Mouse (Mus musculus) hindbrain, embryonic 10.5 days (tissue): ENCODE data around the gene Rab36. TPM values are rescaled to one million over a fixed set of nuclear protein-coding genes. Genes with fewer than 3 reads are reported as not detected.

ENCODE experiments used
- DNase-seq: peaks from one replicate; pipeline ENCODE4 v3.0.0-alpha.2; 2017; ENCODE audit warnings: low spot score
- H3K27ac ChIP-seq: fragments of 300-500 bp; sonication (generic); 2 replicates; pipeline ENCODE4 v1.5.1; 2016; ENCODE audit warnings: mild to moderate bottlenecking, moderate library complexity
- H3K27me3 ChIP-seq: fragments of 300-500 bp; sonication (generic); 2 replicates; pipeline ENCODE4 v1.6.1; 2016; ENCODE audit warnings: mild to moderate bottlenecking; ENCODE audit not compliant: poor library complexity, insufficient read depth, severe bottlenecking
- H3K36me3 ChIP-seq: fragments of 300-500 bp; sonication (generic); 2 replicates; pipeline ENCODE4 v1.6.1; 2016; ENCODE audit warnings: mild to moderate bottlenecking, moderate library complexity
- H3K4me1 ChIP-seq: fragments of 300-500 bp; sonication (generic); replicated peaks from 2 replicates; pipeline ENCODE4 v1.6.1; 2016; ENCODE audit warnings: mild to moderate bottlenecking
- H3K4me3 ChIP-seq: fragments of 300-500 bp; sonication (generic); 2 replicates; pipeline ENCODE4 v1.5.1; 2016; ENCODE audit warnings: mild to moderate bottlenecking, moderate library complexity
- H3K9me3 ChIP-seq: fragments of 300-500 bp; sonication (generic); 2 replicates; pipeline ENCODE4 v1.6.1; 2016; ENCODE audit warnings: mild to moderate bottlenecking, moderate library complexity
- WGBS: fragments of 180-500 bp; shearing (Covaris S2); methylation state at CpG from one replicate; pipeline ENCODE4 v1.1.7; 2016; 5-methylcytosine and 5-hydroxymethylcytosine counted together
- polyA plus RNA-seq: library from polyadenylated mRNA; unstranded; fragments of >200 nt; fragmentation: Nextera tagmentation; extraction: Ambion mirVana; gene quantifications from 2 replicates; pipeline ENCODE4 v1.2.1, GENCODE M21; 2016

Gene Rab36
- polyA plus RNA-seq, 1 experiment from 2014 or later = 10.6 TPM

DNA sequence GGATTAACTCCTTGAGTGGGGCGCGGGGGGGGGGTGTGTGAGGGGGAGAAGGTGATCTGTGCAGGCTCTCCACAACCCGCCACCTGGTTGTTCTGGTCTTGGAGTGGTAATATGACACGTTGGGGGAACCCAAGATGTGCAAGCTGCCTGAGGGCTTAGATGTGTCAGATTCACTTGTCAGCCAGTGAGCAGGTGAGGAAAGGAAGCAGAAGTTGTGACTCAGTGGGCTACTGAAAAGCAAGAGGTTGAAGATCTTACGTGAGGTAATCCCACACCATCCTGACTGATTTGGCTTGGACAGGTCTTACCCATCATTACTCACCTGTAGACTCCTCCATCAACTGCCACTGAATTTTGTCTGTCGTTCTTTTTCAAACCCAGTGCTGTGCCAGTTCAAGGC, 25.8 kb downstream of the Rab36 start:
- H3K27ac ChIP-seq = no peak overlapping the region
- H3K36me3 ChIP-seq = peaks cover 28% of the 10 kb centered on the region
- H3K4me1 ChIP-seq = peaks cover 85% of the 10 kb centered on the region
- 48% methylated on average over 6 of the region's 6 CpGs for WGBS
- peak overlapping the region; percentile 89 for H3K4me3 ChIP-seq
- no peaks in the 10 kb centered on the region for H3K9me3 ChIP-seq
- DNase-seq = no peak
- peaks cover 28% of the 10 kb centered on the region for H3K27me3 ChIP-seq

GRCm38 (mm10) chr10:75063301-75063965, 26.6 kb downstream of the Rab36 start:
- 76% methylated on average over 12 of the region's 12 CpGs for WGBS
- H3K9me3 ChIP-seq = no peaks in the 10 kb centered on the region
- peak overlapping the region; percentile 89 for H3K4me3 ChIP-seq
- H3K36me3 ChIP-seq = peaks cover 28% of the 10 kb centered on the region
- H3K4me1 ChIP-seq = peaks cover 83% of the 10 kb centered on the region
- peaks cover 25% of the 10 kb centered on the region for H3K27me3 ChIP-seq
- H3K27ac ChIP-seq = no peak overlapping the region
- DNase-seq = no peak

DNA sequence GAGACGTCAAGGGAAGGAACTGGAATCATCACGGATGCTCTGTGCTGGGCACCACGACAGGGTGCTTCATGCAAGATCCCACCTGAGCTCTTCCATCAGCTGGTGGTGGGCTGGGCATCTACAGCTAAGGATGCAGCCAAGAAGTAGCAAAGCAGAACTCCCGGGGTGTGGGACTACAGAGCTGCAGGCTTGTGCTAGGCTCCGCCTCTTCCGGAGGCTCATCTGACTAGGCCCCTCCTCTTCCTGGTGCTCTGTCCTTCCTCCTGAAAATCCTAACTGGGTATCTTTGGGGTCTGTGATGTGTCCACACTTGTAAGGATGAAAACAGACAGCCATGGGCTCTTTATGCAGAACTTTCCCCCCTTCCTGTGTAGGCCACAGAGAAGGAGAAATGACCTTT, 28.8 kb downstream of the Rab36 start:
- H3K27ac ChIP-seq = no peak overlapping the region
- H3K9me3 ChIP-seq = no peaks in the 10 kb centered on the region
- H3K4me3 ChIP-seq = no peak overlapping the region
- peaks cover 28% of the 10 kb centered on the region for H3K36me3 ChIP-seq
- DNase-seq = no peak
- H3K4me1 ChIP-seq = peaks cover 73% of the 10 kb centered on the region
- H3K27me3 ChIP-seq = peaks cover 25% of the 10 kb centered on the region
- WGBS = 78% methylated on average over 6 of the region's 6 CpGs

DNA sequence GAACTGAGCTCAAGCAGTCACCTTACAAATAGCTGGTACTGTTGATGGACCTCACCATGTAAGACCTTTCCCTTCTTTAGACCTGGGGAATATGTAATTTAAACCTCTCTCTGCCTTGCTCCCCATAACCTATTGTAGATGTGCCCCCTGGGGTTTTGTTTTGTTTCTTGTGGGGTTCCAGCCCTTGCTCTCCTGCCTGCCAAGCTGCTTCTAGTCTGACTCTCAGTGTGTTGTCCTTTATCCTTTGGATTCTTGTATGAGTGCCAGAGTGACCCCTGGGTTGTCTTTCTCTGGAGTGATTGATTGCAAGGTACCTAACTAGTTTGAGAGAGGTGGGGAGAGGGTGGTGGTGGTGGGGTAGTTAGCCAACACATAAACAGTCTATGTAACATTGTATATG, 30.6 kb downstream of the Rab36 start:
- Histone ChIP-seq H3K4me3 (no peak overlapping the region), H3K27ac (no peak overlapping the region), H3K9me3 (no peaks in the 10 kb centered on the region), H3K4me1 (peaks cover 64% of the 10 kb centered on the region), H3K36me3 (peaks cover 28% of the 10 kb centered on the region), H3K27me3 (peaks cover 9% of the 10 kb centered on the region)
- DNase-seq = no peak

- DNase-seq = no peak
- no peaks in the 10 kb centered on the region for H3K9me3 ChIP-seq
- H3K4me1 ChIP-seq = peaks cover 58% of the 10 kb centered on the region
- H3K36me3 ChIP-seq = peaks cover 28% of the 10 kb centered on the region
- H3K4me3 ChIP-seq = no peak overlapping the region
- no peak overlapping the region for H3K27ac ChIP-seq
- WGBS = 61% methylated on average over 2 of the region's 2 CpGs
- H3K27me3 ChIP-seq = peaks cover 3% of the 10 kb centered on the region; the same call in 1 of the 2 replicates
Measured at GRCm38 (mm10) chr10:75068086-75068485, 31.2 kb downstream of the Rab36 start.

DNA sequence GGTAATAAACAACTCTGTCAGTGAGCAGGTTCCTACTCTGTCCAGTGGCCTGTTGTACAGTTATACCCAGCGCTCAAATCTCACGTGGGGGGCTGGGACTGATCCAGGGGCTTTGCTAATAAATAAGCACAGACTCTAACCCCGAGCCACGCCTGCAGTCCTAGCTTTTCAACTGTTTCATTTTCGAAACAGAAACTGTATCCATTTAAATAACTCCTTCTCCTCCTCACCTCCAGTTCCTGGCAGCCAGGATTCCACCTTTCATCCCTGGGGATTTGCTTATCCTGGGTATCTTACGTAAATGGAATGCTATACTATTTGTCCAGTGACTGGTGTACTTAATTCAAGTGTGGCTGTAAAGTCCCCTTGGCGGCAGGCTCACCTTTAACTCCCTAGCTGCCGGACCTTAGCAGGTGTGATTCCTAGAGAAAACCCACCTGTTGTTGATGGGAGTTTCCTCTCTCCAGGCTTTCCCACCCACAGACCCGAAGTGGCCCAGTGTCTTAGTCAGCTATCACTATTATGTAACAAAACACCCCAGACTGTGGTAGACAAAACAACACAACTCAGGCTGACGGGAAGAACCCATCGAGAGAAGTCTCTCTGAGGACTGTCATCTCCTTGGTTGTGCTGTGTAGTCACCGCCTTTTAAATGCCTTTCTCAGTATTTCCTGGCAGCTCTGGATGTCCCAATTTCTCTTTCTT, 31.9 kb downstream of the Rab36 start:
- Histone ChIP-seq H3K4me3 (no peak overlapping the region), H3K27ac (no peak overlapping the region), H3K4me1 (peaks cover 51% of the 10 kb centered on the region), H3K9me3 (no peaks in the 10 kb centered on the region), H3K36me3 (peaks cover 28% of the 10 kb centered on the region), H3K27me3 (no peaks in the 10 kb centered on the region)
- DNase-seq = no peak
- 68% methylated on average over 12 of the region's 12 CpGs for WGBS

- H3K9me3 ChIP-seq = no peaks in the 10 kb centered on the region
- no peak overlapping the region for H3K27ac ChIP-seq
- peaks cover 20% of the 10 kb centered on the region for H3K36me3 ChIP-seq
- no peak overlapping the region for H3K4me3 ChIP-seq
- no peak for DNase-seq
- no peaks in the 10 kb centered on the region for H3K27me3 ChIP-seq
- H3K4me1 ChIP-seq = peaks cover 34% of the 10 kb centered on the region
- 85% methylated on average over 11 of the region's 11 CpGs for WGBS
Measured at GRCm38 (mm10) chr10:75070281-75070976, 33.6 kb downstream of the Rab36 start.

- H3K9me3 ChIP-seq = no peaks in the 10 kb centered on the region
- H3K27ac ChIP-seq = no peak overlapping the region
- 92% methylated on average over 5 of the region's 5 CpGs for WGBS
- H3K36me3 ChIP-seq = peaks cover 16% of the 10 kb centered on the region
- H3K4me1 ChIP-seq = peaks cover 32% of the 10 kb centered on the region
- H3K4me3 ChIP-seq = no peak overlapping the region
- DNase-seq = no peak
- H3K27me3 ChIP-seq = no peaks in the 10 kb centered on the region
Measured at GRCm38 (mm10) chr10:75075665-75076064, 38.8 kb downstream of the Rab36 start.

- DNase-seq = no peak
- Histone ChIP-seq H3K4me1 (peaks cover 34% of the 10 kb centered on the region), H3K27me3 (no peaks in the 10 kb centered on the region), H3K36me3 (peaks cover 19% of the 10 kb centered on the region), H3K4me3 (no peak overlapping the region), H3K9me3 (no peaks in the 10 kb centered on the region), H3K27ac (no peak overlapping the region)
- 81% methylated on average over 14 of the region's 14 CpGs for WGBS
Measured at GRCm38 (mm10) chr10:75078174-75079128, 41.6 kb downstream of the Rab36 start.

- no peak overlapping the region for H3K27ac ChIP-seq
- H3K4me3 ChIP-seq = no peak overlapping the region
- no peaks in the 10 kb centered on the region for H3K9me3 ChIP-seq
- peaks cover 10% of the 10 kb centered on the region for H3K4me1 ChIP-seq
- 73% methylated on average over 1 of the region's 1 CpGs for WGBS
- H3K36me3 ChIP-seq = peaks cover 25% of the 10 kb centered on the region
- peaks cover 2% of the 10 kb centered on the region; the same call in 1 of the 2 replicates for H3K27me3 ChIP-seq
- DNase-seq = no peak
Measured at GRCm38 (mm10) chr10:75085330-75085729, 48.5 kb downstream of the Rab36 start.

- 91% methylated on average over 4 of the region's 4 CpGs for WGBS
- DNase-seq = no peak
- no peaks in the 10 kb centered on the region for H3K9me3 ChIP-seq
- peaks cover 14% of the 10 kb centered on the region for H3K4me1 ChIP-seq
- H3K36me3 ChIP-seq = peaks cover 21% of the 10 kb centered on the region
- H3K27me3 ChIP-seq = peaks cover 24% of the 10 kb centered on the region
- no peak overlapping the region for H3K4me3 ChIP-seq
- H3K27ac ChIP-seq = no peak overlapping the region
Measured at GRCm38 (mm10) chr10:75088471-75088870, 51.6 kb downstream of the Rab36 start.

DNA sequence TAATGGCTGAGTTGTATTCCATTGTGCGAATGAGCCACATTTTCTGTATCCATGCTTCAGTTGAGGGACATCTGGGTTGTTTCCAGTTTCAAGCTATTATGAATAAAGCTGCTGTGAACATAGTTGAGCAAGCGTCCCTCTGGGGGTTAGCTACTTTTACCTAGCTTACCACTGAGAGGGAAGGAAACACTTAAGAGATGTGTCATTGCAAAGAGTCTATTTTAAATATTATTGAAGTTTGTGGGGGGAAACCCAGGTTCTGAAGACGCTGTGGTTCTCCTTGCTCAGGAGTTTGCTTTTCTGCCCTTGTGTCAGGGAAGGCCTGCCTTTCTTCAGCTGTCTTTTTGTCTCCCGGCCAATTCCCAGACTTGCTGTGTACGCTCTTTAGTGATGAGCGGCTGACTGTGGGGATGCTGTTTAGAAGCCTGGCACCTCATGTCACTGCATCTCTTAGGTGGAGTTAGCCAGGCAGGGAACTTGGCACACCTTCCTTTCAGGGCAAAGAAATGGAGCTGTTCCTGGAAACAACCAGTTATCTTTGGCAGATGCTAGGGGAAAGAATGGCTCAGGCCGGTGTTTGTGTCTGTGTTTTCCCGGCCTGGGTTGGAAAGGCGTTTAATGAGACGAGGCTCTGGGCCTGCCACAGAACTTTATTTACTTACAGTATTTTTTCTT, 54.8 kb downstream of the Rab36 start:
- Histone ChIP-seq H3K36me3 (peaks cover 8% of the 10 kb centered on the region; the same call in 1 of the 2 replicates), H3K27me3 (peaks cover 46% of the 10 kb centered on the region), H3K27ac (no peak overlapping the region), H3K9me3 (no peaks in the 10 kb centered on the region), H3K4me1 (peaks cover 34% of the 10 kb centered on the region), H3K4me3 (no peak overlapping the region)
- WGBS = 83% methylated on average over 10 of the region's 10 CpGs
- no peak for DNase-seq
